Mouse (Mus musculus): ENCODE results near the gene Slc43a1. TPM values are rescaled to one million over a fixed set of nuclear protein-coding genes. Genes with fewer than 3 reads are reported as not detected.
"Not testable (repeated sequence)": the region's sequence is repeated elsewhere in the genome, so short reads cannot be mapped to it uniquely, and the experiment has no call there.

Slc43a1 gene
- total RNA-seq, 2 experiments from 2014 or later = 0.15 to 0.24 TPM

DNA sequence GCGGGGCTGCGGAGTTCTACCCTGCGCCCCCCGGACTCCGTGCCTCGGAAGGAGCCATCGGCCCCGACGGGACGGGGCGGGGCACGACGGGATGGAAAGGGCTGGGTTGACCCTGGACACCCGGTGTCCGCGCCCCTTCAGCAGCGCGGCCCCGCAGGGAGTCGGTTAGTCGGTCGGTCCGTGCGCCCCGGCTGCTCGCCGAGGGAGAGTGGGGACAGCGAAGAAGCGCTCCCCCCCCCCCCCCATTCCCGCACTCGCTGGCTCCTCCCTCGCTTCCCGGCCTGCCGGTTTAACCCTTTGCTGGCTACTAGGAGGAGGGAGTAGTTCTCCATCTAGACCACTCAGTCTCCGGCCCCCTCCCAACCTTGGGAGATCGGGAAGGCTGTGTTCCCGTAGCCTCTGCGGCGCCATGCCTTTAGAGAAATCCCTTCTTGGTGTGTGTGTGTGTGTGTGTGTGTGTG, 48.2 kb downstream of the Slc43a1 start:
- no peak for DNase-seq (ENCODE audit: low spot score in 2 of 2)
- intact Hi-C loops (cut with DNase I) = loop anchor here (5.0 kb wide), 1 partner anchor 120 kb away; no protein-coding TSS in a partner anchor

GRCm38 (mm10) chr2:84887411-84888271, 49.0 kb downstream of the Slc43a1 start:
- DNase-seq (ENCODE audit: low spot score in 2 of 2) = peak; percentile 60 to 83
- intact Hi-C loops (cut with DNase I) = loop anchor here (2.0 to 5.0 kb wide), 2 partner anchors 19 to 120 kb away; no protein-coding TSS in a partner anchor

DNA sequence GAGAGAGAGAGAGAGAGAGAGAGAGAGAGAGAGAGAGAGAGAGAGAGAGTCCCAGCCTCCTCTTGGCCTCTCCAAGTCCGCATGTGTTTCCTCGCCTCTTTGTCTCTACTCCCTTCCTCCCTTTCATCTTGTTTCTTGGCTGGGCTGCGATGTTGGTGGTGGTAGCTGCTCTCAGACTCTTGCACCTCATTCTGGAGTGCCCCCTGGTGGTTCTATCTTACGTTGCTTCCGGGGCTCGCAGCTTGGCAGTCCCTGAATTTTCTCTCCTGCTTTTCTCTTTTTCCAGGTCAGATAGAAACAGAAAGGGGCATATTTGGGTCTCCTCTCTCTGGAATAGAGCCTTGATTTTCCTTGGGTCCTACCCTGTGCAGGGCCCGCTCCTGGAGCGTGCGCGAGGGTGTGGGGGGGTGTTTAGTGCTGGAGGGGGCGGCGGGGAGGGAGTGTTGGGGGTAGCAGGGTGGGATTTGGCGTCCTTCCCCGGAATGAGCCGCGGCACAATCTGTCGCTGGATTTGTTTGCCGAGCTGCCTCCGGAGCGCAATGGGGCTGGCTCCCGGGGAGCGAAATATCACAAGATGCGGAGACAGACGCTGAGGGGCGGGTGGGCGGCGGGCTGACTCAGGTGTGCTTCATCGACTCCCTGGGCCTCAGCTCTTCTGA, 50.1 kb downstream of the Slc43a1 start:
- intact Hi-C loops (cut with DNase I) = loop anchor here (2.0 to 5.0 kb wide), 2 partner anchors 20 to 119 kb away; no protein-coding TSS in a partner anchor
- DNase-seq (ENCODE audit: low spot score in 2 of 2) = peak; percentile 83 to 87

GRCm38 (mm10) chr2:84889316-84890044, 50.8 kb downstream of the Slc43a1 start:
- intact Hi-C loops (cut with DNase I) = loop anchor here (1.0 to 5.0 kb wide), 3 partner anchors 21 to 118 kb away; no protein-coding TSS in a partner anchor
- DNase-seq (ENCODE audit: low spot score in 2 of 2) = no peak

GRCm38 (mm10) chr2:84890045-84890340, 51.3 kb downstream of the Slc43a1 start:
- DNase-seq (ENCODE audit: low spot score in 2 of 2) = peak in 1 of 2 experiments; percentile 84
- intact Hi-C loops (cut with DNase I) = loop anchor here (1.0 kb wide), 1 partner anchor 59 kb away; no protein-coding TSS in a partner anchor

DNA sequence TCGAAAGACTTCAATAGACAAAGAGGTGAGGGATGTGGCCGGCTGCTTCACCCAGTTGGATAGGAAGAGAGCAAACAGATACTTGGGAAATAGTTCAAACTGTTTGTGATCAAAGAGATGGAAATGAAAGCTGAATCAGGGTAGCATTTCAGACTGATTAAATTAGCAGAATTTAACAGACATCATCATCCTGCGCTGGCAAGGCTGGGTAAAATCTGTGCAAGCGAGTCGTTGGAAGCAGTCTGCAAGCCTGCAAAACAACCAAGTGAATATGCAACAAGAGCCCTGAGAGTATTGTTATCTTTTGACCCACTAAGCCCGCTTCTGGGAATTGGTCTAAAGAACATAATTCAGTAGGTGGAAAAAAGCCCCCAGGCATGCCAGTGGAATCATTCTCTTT, 54.7 kb downstream of the Slc43a1 start:
- DNase-seq (ENCODE audit: low spot score in 2 of 2) = no peak
- intact Hi-C loops (cut with DNase I) = no loop called here

DNA sequence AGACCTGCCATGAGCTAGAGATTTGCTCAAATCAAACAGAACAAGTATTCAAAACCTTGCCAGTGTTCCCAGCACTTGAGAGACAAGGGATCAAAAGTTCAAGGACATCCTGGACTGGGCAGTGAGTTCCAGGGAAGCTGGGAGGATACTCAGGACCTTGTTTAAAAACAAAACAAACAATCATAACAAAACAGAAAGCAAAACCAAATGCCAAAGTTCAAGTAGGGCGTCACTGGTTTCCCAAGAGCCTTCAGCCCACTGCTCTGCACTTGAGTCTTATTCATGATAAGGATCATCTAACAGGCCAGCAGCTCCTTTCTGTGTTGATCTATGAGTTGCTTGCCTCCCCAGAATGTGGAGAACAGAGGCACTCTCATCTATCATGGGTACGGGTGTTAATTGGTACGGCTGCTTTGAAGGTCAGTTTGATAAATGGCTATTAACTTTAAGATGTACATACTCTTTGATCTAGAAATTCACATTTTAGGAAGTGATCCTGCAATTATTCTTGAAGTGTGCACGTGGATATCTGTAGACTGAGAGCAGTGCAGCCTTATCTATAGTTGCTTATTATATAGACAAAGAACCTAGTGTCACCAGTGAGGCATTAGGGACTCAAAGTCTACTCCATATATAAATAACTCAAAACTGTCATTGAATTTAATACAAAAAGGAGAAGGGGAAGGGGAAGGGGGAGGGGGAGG, 57.0 kb downstream of the Slc43a1 start:
- intact Hi-C loops (cut with DNase I) = no loop called here
- DNase-seq (ENCODE audit: low spot score in 2 of 2) = no peak

- DNase-seq (ENCODE audit: low spot score in 2 of 2); intact Hi-C loops (cut with DNase I): not testable (repeated sequence)
Measured at GRCm38 (mm10) chr2:84896686-84897085, 58.0 kb downstream of the Slc43a1 start.

DNA sequence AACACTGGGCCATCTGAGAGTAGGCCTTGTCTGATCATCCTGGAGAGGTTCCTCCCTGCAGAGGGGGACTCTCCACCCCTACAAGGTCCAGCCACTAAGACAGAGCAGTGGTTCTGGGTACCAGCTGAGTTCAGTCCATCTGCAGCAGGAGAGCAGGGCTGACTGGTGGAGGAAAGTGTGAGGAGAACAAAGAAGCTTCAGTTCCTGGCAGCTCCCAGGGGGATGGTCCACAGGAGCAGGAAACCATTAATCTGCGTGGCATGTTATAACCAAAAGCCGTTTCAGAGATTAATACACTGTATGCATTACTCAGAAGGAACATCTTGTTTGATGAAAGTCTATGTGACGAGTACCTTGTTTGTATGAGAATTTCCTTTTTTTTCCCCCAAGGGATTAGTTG, 74.1 kb downstream of the Slc43a1 start:
- intact Hi-C loops (cut with DNase I) = no loop called here
- DNase-seq (ENCODE audit: low spot score in 2 of 2) = no peak

Other genes starting within 250 kb of the Slc43a1 start
- 10 to 100 TPM; 65.6 to 76.0 TPM for gene Ctnnd1, start 188.1 kb upstream of the Slc43a1 start, total RNA-seq (2021)
- not detected for gene Btbd18, start 179.8 kb upstream of the Slc43a1 start, total RNA-seq (2021)
- gene Selenoh, start 168.1 kb upstream of the Slc43a1 start, total RNA-seq (2021) = 10 to 100 TPM; 47.2 to 54.1 TPM
- gene Gm28635, start 160.8 kb upstream of the Slc43a1 start, total RNA-seq (2021) = 1 to 10 TPM; 1.8 to 3.5 TPM
- 10 to 100 TPM; 30.3 to 32.3 TPM for gene Med19, start 160.4 kb upstream of the Slc43a1 start, total RNA-seq (2021)
- 100 to 1,000 TPM; 209 to 211 TPM for gene Tmx2, start 159.7 kb upstream of the Slc43a1 start, total RNA-seq (2021)
- 10 to 100 TPM; 41.6 to 42.9 TPM for gene Zdhhc5, start 123.7 kb upstream of the Slc43a1 start, total RNA-seq (2021)
- 1 to 10 TPM; 7.5 to 8.3 TPM for gene Clp1, start 111.5 kb upstream of the Slc43a1 start, total RNA-seq (2021)
- 10 to 100 TPM; 40.1 to 41.0 TPM for gene Ypel4, start 104.8 kb upstream of the Slc43a1 start, total RNA-seq (2021)
- gene Gm19426, start 95.2 kb upstream of the Slc43a1 start, total RNA-seq (2021) = 1 to 10 TPM; 1.6 to 2.0 TPM
- gene Serping1, start 63.4 kb upstream of the Slc43a1 start, total RNA-seq (2021) = 1 to 10 TPM; 5.9 to 6.8 TPM
- 1 to 10 TPM; 5.1 to 6.0 TPM for gene Ube2l6, start 40.0 kb upstream of the Slc43a1 start, total RNA-seq (2021)
- gene Smtnl1, start 16.2 kb upstream of the Slc43a1 start, total RNA-seq (2021) = not detected
- 10 to 100 TPM; 59.7 to 63.5 TPM for gene Timm10, start 11.9 kb upstream of the Slc43a1 start, total RNA-seq (2021)
- 10 to 100 TPM; 92.2 to 95.0 TPM for gene Rtn4rl2, start 47.9 kb downstream of the Slc43a1 start, total RNA-seq (2021)
- 1 to 10 TPM in 1 of 2 experiments, under 1 TPM in 1; 0.99 to 1.1 TPM for gene Slc43a3, start 97.7 kb downstream of the Slc43a1 start, total RNA-seq (2021)
- gene Prg2, start 141.6 kb downstream of the Slc43a1 start, total RNA-seq (2021) = not detected
- gene Prg3, start 149.4 kb downstream of the Slc43a1 start, total RNA-seq (2021) = not detected
- gene Ssrp1, start 198.4 kb downstream of the Slc43a1 start, total RNA-seq (2021) = 10 to 100 TPM; 88.8 to 93.6 TPM
- 1 to 10 TPM; 1.4 to 2.0 TPM for gene P2rx3, start 198.6 kb downstream of the Slc43a1 start, total RNA-seq (2021)
- gene Tnks1bp1, start 209.2 kb downstream of the Slc43a1 start, total RNA-seq (2021) = 100 to 1,000 TPM in 1 of 2 experiments, 10 to 100 TPM in 1; 88.5 to 102 TPM

Measured in left cerebral cortex, postnatal 14 days (tissue).